Comparison of ENCODE assay signal across 7 mouse cellular contexts in genomic region chr8:83607661-83608397, GRCm38 (mm10). TPM values are rescaled to one million over a fixed set of nuclear protein-coding genes. Genes with fewer than 3 reads are reported as not detected.
DNase-seq lines count a peak whose midpoint lies in the region; ATAC-seq lines count a peak whose summit lies in the region.

Gene Tecr (minus strand): TSS chr8:83607971.
Gene Dnajb1 (plus strand): TSS chr8:83608193.

- H3K4me2 ChIP-seq in embryonic facial prominence, embryonic 12.5 days (replicated peaks), result peak within 1 kb of the TSS; percentile 73
- peak within 1 kb of the TSS; percentile 74 for H3K4me2 ChIP-seq in limb, embryonic 11.5 days (ENCODE audit: low read depth, severe bottlenecking)
- H3K4me2 ChIP-seq in midbrain, embryonic 14.5 days (ENCODE audit: low read length), result peak within 1 kb of the TSS; percentile 61

- peaks cover 31% of the 10 kb centered on the region for H3K36me3 ChIP-seq in embryonic facial prominence, embryonic 12.5 days
- peaks cover 16% of the 10 kb centered on the region for H3K36me3 ChIP-seq in limb, embryonic 11.5 days (ENCODE audit: control insufficient read depth, insufficient read depth, low read length)
- H3K36me3 ChIP-seq in midbrain, embryonic 14.5 days (ENCODE audit: control insufficient read depth, insufficient read depth, low read length), result peaks cover 31% of the 10 kb centered on the region

- peak; percentile 99 for DNase-seq in adrenal gland, postnatal 25 days
- peak; percentile 100 for DNase-seq in heart, adult 11 months
- peak; percentile 100 for DNase-seq in kidney, adult 18-20 months
- DNase-seq in limb, embryonic 11.5 days (ENCODE audit: low spot score), result peak; percentile 100
- DNase-seq in midbrain, embryonic 14.5 days, result peak; percentile 100
- DNase-seq in spleen, adult 18-20 months, result peak; percentile 99 to 100

- no peaks in the 10 kb centered on the region for H3K27me3 ChIP-seq in embryonic facial prominence, embryonic 12.5 days
- H3K27me3 ChIP-seq in limb, embryonic 11.5 days (ENCODE audit: control insufficient read depth, insufficient read depth, low read length), result no peaks in the 10 kb centered on the region
- H3K27me3 ChIP-seq in midbrain, embryonic 14.5 days (ENCODE audit: control insufficient read depth, insufficient read depth, low read length), result no peaks in the 10 kb centered on the region

- H3K9ac ChIP-seq in embryonic facial prominence, embryonic 12.5 days, result peak within 1 kb of the TSS; percentile 78
- H3K9ac ChIP-seq in limb, embryonic 11.5 days (ENCODE audit: low read length), result peak within 1 kb of the TSS; percentile 85
- peak within 1 kb of the TSS; percentile 80 for H3K9ac ChIP-seq in midbrain, embryonic 14.5 days (replicated peaks; ENCODE audit: low read length)

- no peaks in the 10 kb centered on the region for H3K9me3 ChIP-seq in embryonic facial prominence, embryonic 12.5 days
- H3K9me3 ChIP-seq in limb, embryonic 11.5 days (ENCODE audit: control insufficient read depth, low read length), result no peaks in the 10 kb centered on the region
- H3K9me3 ChIP-seq in midbrain, embryonic 14.5 days (ENCODE audit: control insufficient read depth, low read length), result no peaks in the 10 kb centered on the region

- H3K4me3 ChIP-seq in embryonic facial prominence, embryonic 12.5 days, result peak within 1 kb of the TSS; percentile 82
- peak within 1 kb of the TSS; percentile 84 for H3K4me3 ChIP-seq in limb, embryonic 11.5 days (ENCODE audit: low read depth, low read length)
- H3K4me3 ChIP-seq in midbrain, embryonic 14.5 days (replicated peaks; ENCODE audit: low read depth, low read length), result peak within 1 kb of the TSS; percentile 74

- ATAC-seq in embryonic facial prominence, embryonic 12.5 days (ENCODE audit: insufficient number of reproducible peaks, insufficient read depth, low FRiP score, low TSS enrichment), result peak; percentile 93
- peak; percentile 96 for ATAC-seq in limb, embryonic 11.5 days (ENCODE audit: insufficient number of reproducible peaks, low FRiP score, low TSS enrichment, low read depth)
- peak; percentile 98 for ATAC-seq in midbrain, embryonic 14.5 days (ENCODE audit: low FRiP score, low TSS enrichment)

- peaks cover 14% of the 10 kb centered on the region for H3K4me1 ChIP-seq in embryonic facial prominence, embryonic 12.5 days
- H3K4me1 ChIP-seq in limb, embryonic 11.5 days (ENCODE audit: control insufficient read depth, insufficient read depth, low read length), result peaks cover 6% of the 10 kb centered on the region
- H3K4me1 ChIP-seq in midbrain, embryonic 14.5 days (ENCODE audit: control insufficient read depth, insufficient read depth, low read length), result peaks cover 17% of the 10 kb centered on the region

- under 1% methylated on average over 69 of the region's 69 CpGs for WGBS in embryonic facial prominence, embryonic 12.5 days
- WGBS in limb, embryonic 11.5 days, result under 1% methylated on average over 68 of the region's 69 CpGs
- under 1% methylated on average over 69 of the region's 69 CpGs for WGBS in midbrain, embryonic 14.5 days

- H3K27ac ChIP-seq in embryonic facial prominence, embryonic 12.5 days, result peak within 1 kb of the TSS; percentile 98
- peak within 1 kb of the TSS; percentile 90 for H3K27ac ChIP-seq in limb, embryonic 11.5 days (replicated peaks; ENCODE audit: low read depth, low read length)
- H3K27ac ChIP-seq in midbrain, embryonic 14.5 days (replicated peaks; ENCODE audit: low read depth, low read length), result peak within 1 kb of the TSS; percentile 98

RNA-seq across cellular contexts. Expression of gene Tecr, which starts in this region (rescaled TPM):
- 582 and 661 TPM in 2 replicates for total RNA-seq in adrenal gland, postnatal 25 days (2021)
- polyA plus RNA-seq in embryonic facial prominence, embryonic 12.5 days (2016; fragmentation: Nextera tagmentation; extraction: Ambion mirVana), result 588 TPM in 2 replicates
- polyA plus RNA-seq in limb, embryonic 11.5 days (2014; fragmentation: Nextera tagmentation; extraction: Ambion mirVana), result 679 and 704 TPM in 2 replicates
- 987 and 1,278 TPM in 2 replicates for polyA plus RNA-seq in midbrain, embryonic 14.5 days (2014; fragmentation: Nextera tagmentation; extraction: Ambion mirVana)

RNA-seq across cellular contexts. Expression of gene Dnajb1, which starts in this region (rescaled TPM):
- total RNA-seq in adrenal gland, postnatal 25 days (2021), result 27.7 and 28.0 TPM in 2 replicates
- 69.0 and 75.4 TPM in 2 replicates for polyA plus RNA-seq in embryonic facial prominence, embryonic 12.5 days (2016; fragmentation: Nextera tagmentation; extraction: Ambion mirVana)
- polyA plus RNA-seq in limb, embryonic 11.5 days (2014; fragmentation: Nextera tagmentation; extraction: Ambion mirVana), result 75.6 and 78.2 TPM in 2 replicates
- polyA plus RNA-seq in midbrain, embryonic 14.5 days (2014; fragmentation: Nextera tagmentation; extraction: Ambion mirVana), result 46.2 TPM in 2 replicates

Comparison
In these comparisons a context has a peak if more than half of its experiments do, and no peak if none do; other contexts are left out.
1. Peak in every context shown above with its lines: DNase-seq, ATAC-seq, H3K4me3 ChIP-seq and H3K27ac ChIP-seq.